Mouse (Mus musculus) heart, adult 18-20 months (tissue): ENCODE measurements around the gene Ank2. TPM values are rescaled to one million over a fixed set of nuclear protein-coding genes. Genes with fewer than 3 reads are reported as not detected.
"Not testable (repeated sequence)": the region's sequence is repeated elsewhere in the genome, so short reads cannot be mapped to it uniquely, and the experiment has no call there.

ENCODE experiments used
- DNase-seq, 2 experiments: peaks; one replicate each; pipeline ENCODE4 v3.0.0; 2021 to 2022; ENCODE audit warnings: mixed read lengths in 1 of 2
- total RNA-seq, 2 experiments: library from RNA; stranded (reverse); gene quantifications; 2 replicates each; pipeline ENCODE4 v1.2.3; 2021

Ank2 gene
- total RNA-seq, 2 experiments from 2014 or later: 310 to 323 TPM

DNA sequence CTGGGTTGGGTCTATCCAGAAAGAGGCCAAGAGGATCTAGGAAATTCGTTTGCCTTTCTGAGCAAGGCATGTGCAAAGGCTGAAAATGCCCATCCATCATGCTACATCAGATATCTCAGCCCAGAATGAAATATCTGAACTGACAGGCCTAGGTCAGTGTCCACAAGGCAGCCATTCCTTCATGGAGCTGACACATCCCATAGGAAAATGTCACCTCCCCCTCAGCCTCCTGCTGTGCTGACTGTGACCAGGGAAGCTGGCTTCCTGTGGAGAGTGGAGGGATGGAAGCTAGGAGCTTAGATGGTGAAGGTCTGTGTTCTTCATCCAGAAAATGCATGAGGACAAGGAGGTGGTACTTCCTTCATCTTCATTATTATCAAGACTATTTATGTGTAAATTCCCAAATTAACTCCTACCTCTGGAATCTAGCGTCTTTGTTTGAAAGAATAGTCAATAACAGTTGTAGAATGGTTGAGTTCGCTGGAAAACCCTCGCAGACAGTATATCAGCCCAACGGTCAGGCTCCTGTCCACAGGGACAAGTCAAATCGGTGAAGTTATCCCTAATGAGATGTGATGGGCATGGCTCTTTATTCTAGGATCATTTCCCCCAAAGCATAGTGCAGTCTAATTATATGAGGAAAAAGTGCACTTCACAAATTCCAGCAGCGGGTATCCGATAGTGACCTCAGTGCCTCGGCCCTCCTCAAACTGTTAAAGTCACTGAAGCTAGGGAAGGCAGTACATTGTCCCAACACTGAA is 148.4 kb downstream of the Ank2 start:
- DNase-seq: no peak

DNA sequence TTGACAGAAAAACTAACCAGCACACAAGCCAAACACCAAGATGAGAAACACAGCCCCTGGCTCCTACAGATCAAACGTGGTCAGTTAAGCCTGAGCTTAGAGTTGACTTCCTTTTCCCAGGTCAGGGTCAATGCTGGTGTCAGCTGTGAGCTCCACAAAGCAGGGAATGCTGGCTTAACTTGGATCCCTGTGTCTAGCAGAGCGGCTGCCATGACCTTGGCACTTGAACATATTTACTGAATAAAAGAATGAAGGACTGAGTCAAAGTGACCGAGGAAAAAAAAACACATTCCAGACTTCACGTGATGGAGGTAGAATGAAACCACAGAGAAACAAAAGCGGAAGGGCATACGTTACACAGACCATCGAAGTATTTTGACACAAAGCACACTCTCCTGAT is 150.2 kb downstream of the Ank2 start:
- no peak for DNase-seq

DNA sequence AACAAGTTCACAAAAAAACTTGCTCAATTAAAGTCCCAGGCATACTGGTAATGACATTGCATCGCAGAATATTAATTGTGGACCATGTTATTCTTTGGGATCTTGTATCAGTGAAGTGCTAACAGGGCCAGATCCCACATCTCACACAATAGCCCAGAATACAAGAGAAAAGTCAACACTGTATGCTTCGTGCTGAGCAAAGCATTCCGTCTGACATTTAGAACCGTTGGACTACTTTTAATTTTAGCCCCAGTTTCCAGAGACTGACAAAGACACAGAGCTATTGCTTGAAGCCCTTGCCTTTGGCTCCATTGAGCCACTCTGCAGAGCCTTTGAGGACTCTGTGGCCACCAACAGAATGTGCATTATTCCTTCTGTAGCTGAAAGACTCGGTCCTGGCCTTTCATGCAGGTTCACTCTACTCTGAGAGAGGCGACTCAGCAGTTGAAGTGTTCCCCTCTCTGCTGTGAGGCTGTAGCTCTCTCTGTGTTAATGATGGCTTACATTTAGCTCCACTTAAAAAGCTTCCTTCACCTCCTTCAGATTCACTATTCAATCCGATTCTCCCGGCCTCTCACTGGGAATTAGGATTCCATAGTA is 153.2 kb downstream of the Ank2 start:
- no peak for DNase-seq

DNA sequence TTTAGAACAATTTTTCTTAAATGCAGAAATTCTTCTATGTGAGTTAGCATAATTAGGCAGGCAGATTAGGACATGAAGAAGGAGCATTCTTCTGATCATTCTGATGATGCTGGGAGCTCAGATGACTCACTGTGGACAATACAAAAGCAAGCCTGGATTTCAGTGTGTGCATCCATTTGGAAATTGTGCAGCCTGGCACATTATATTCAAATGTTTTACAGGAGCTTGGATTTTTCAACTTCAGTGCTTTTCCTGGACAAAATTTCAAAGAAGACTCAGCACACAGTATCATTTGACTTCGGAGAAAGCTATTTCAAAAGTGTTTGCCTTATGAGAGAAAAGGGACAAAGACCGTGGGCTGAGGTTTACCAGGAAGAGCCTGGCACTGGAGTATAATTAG is 157.8 kb downstream of the Ank2 start:
- no peak for DNase-seq

DNA sequence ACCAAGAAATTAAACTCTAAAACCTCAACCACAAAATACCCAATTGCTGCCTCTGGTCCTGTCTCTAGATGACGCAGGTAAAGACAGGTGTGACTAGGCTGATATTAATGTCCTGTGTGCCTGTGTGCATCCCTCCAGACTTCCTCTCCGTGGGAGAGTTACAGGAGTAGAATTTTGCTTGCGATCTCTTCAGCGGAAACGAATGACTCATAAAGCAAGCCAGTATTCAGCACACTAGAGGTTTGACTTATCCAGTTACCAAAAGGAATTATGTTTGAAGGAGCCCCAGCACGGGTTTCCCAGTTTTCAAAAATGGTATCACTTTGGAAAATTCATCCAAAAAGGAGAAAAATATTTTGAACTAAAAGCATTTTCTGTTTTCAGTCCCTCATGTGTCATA is 164.3 kb downstream of the Ank2 start:
- no peak for DNase-seq

DNA sequence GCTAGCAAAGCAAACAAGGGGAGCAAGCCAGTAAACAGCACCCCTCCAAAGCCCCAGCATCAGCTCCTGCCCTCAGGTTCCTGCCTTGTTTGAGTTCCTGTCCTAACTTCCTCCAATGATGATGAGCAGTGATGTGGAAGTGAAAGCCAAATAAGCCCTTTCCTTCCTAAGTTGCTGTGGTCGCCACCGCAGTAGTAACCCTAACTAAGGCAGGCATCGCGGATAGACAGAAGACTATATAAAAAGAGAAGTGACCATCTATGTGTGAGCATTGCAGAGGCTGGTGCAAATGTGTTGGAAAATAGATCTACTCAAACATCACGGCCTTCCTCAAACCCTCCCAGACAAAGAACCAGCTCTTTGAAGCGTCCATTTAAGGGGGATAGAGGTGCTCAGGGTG is 167.6 kb downstream of the Ank2 start:
- no peak for DNase-seq

DNA sequence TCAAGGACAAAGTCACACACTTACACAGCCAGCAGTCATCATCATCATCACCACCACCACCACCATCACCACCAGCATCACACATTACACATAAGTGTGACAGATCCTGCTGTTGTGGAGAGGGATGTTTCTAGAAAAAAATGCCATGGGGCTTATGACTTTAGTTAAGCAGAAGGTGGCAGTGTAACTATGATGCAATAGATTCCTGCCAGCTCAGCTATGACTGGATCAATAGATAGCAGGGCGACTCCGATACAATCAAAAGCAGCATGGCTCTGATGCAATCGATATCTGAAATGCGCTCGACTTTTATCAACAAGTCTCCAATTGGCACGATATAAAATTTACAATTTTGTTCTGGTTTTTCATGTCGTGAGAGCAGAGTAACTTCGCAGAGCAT is 172.8 kb downstream of the Ank2 start:
- DNase-seq: no peak

DNA sequence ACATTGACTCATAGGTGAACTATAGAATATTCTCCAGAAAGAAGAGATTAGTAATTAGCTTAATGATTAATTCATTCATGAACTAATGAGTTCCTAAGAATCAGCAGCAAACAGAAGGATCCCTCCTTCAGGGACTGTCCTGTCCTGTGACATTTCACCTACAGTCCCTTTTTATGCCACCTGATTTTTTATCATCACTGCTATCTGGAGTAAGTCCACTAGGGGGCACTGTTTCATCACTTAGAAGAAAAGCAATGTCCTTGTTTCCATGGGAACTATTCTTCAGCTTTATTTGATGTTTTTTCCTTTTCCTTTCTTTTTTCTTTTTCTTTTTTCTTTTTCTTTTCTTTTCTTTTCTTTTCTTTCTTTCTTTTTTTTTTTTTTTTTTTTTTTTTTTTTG is 176.3 kb downstream of the Ank2 start:
- peak; percentile 30 to 75 for DNase-seq

DNA sequence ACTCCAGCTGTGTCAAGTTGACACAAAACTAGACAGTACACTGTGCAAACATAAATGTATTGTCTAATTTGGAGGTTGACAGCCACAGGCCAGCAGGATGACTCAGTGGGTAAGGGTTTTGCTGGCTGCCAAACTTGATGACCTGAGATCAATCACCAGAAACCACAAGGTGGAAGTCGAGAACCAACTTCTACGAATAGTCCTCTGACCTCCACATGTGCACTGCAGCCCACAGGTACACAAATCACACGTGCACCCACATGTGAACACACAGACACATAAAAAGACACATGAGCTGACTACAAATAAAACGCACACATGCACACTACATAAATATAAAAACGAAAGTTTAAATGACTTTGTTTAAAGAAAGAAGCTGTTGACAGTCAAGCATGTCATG is 177.5 kb downstream of the Ank2 start:
- DNase-seq: no peak

DNA sequence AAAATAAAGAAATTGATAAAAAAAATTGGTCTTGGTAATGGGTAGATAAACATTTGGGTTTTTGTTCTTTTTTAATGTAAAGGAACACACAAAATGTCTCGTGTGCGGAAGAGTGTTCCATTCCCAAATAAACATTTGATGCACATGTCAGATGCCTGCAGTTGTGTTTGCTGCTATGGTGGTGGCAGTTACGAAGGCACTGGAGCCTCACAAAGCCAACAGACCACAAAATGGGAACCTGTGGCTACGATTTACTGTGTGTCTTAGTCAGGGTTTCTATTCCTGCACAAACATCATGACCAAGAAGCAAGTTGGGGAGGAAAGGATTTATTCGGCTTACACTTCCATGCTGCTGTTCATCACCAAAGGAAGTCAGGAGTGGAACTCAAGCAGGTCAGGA is 178.1 kb downstream of the Ank2 start:
- not testable (repeated sequence) for DNase-seq

DNA sequence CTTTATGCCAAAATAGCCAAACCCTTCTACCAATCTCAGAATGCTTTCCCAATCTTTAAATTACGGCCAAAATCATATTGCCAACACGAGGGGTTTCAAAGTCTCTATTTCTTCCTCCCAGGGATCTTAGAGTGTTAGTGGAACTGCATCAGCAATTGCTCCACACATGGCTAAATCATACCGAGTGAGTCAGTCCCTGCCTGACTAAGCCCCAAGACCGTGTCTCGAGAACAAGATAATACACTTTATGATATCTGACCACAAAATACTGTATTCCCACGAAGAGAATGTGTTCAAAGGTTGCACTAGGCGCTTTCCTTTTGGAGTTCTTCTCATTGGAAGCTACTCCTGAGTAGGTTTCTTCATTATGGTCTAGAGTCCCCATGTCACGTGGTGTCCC is 178.8 kb downstream of the Ank2 start:
- no peak for DNase-seq

DNA sequence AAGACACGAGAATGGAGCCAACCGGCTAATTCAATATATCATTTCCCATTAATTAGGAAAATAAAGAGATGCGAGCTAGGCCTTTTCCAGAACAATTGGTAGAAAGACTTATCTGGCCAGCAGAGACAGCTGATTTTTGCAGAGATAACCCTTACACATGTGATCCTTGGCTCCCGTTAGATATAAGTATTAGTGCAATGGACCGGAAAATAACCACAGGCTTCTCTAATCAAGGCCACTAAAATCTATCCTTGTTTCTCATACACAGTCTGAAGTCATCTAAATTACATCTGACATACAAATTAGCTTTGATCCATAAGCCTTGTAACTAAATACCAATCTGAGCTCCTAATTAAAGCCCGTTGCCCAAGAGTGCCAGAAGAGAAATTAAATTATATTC is 181.5 kb downstream of the Ank2 start:
- no peak for DNase-seq

DNA sequence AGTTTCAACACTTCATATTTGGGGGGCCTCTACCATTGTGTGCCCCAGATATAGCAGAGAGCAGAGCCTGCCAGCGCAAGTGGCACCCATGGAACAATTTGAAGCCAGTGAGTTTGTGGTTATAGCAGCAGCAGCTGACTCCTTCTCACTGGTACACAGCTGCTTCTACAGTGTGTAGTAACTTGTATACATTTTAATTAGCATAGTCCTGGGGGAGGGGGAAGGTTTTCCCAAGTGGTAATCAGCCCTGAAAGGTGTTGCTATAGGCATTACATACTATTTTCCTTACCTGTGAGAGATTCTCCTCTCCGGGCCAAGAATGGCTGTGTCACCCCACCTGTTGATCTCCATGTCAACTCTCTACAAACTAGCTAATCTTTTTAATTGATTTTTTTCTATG is 182.4 kb downstream of the Ank2 start:
- no peak for DNase-seq

DNA sequence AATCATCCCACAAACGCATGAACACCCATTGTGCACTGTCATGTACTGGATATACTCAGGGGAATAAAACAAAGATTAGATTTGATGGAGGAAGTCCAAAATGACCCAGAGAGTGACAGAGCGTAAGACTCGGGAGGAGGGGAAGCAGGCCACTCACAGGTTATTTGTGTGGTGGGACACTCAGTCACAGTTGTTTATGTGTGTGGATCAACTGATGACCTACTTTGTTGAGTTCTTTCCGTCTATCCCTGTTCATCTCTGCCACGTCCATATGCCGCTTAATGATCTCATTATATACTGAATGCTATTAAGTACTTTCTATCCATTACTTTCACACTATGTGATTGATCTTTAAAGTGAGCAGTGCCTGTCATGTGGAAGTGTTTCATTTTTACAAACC is 187.6 kb downstream of the Ank2 start:
- no peak for DNase-seq

DNA sequence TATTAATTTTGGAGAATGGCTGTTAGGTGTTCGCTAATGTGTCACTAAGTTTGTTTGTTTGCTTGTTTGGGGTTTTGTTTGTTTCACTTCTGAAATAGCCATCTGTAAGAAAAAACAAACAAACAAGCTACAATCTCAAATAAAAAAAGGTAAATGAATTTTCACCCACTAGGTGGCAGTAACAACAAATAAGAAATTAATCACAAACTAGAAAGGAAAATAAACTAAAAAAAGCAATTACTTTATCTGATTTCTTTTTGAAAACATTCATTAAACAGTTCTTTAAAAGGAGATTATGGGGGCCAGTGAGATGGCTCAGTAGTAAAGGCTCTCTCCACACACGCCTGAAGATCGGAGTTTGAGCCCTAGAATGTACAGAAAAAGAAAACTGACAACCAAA is 189.1 kb downstream of the Ank2 start:
- DNase-seq: no peak

DNA sequence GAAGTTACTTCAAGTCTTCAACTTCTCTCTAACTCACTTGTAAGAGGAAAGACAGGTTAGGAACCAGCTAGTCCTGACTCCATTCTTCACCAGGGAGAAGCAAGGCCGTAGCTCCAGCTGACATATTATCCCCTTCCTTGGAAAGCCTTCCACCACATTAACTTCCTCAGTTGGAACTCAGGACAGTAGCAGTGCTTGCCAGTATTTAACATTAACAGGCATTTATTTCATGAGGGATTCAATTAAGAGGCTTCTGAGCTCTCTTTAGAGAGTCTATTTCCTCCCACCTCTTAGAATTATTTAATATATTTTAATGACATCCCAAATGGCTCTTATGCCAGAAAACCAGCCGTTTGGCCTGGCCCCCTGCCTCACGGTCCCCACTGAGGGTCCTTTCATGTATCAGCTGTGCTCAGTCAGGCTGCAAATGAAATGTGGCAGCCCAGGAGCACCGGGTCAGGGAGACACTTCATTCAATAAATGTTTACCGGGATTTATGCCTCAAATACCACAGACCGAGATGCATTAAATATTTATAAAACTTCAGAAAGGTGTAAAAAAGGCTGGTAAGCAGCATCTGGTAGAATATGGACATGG is 195.1 kb downstream of the Ank2 start:
- DNase-seq: no peak

DNA sequence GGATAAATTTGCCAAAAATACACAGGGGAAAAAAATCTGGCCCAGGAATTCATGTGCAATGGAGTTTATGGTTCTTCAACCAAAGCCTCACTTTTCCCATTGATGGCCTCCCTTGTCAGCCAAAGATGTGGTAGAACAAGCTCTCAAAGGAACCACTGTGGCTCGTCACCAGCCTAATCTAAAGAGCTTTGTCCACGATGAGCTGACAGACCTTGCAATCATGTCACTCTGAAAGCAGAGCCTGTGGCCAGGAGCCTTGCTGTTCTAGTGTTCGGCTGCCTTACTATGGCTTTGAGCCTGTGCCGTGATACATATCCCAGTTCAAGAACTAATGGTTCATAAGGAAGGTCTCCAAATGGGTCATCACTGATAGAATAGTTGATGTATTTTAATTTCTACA is 196.1 kb downstream of the Ank2 start:
- no peak for DNase-seq

DNA sequence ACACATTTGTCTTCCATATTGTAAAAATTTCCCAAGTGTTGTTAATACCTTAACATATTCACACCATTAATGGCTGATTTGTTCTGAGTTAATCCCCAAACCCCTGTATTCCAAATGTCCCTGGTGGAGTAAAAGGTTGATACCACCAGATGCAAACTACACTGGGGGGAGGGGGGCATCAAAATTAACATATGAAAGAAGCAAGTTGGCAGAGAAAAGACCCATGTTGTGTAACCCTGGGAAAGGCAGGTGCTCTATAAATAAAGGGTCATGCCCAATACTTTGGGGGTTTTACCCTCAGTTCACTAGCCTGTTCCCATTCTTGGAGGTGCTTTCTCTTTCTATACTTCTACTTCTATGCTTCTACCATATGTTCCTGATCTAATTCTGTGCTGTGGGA is 198.4 kb downstream of the Ank2 start:
- no peak for DNase-seq

DNA sequence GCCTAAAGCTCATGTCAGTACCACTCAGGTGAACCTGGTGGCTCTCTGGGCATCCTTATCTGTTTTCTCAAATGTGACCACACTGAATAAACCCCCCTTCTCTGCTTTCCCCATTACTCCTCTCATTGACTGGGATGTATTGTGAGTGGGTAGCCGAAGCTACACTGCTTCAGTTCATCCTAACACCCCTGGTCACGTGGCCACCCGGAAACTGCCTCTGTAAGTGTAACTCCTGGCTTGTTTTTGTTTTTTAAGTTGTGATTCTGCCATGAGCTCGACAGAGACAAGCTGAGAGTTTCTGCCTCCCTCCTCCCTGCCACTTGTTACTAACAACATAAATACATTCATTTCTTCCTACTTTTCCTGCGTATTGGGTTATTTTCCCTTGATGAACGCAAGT is 203.2 kb downstream of the Ank2 start:
- no peak for DNase-seq

DNA sequence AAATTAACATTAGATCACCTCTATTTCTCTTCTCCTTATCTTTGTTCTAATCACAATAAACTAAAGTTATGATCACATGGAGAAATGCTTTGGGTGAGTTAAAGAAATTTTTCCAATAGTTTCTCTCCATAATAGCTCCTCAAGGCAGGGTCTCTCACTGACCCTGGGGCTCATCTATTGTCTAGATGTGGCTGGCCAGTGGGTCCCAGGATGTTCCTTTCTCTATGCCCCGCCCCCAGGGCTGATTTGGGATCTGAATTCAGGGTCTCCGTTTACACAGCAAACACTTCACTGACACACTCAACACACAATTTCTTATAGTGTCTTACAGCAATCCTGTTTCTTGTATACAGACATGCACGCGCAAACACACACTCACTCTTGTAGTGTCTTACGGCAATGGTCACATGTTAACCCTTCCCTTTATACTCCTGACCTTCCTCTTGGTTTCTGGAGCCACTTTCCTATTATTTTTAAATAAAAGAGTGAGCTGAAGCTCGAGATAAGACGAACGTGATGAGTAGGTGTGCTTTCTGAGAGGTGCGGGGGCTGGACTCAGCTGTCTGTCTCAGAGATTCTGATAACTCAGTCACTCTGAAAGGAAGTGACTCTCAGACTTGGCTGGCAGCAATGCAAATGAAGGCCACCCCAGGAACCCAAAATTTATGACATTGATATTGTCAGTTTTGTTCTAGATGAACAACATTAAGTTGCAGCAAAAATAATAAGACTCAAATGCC is 204.4 kb downstream of the Ank2 start:
- no peak for DNase-seq

DNA sequence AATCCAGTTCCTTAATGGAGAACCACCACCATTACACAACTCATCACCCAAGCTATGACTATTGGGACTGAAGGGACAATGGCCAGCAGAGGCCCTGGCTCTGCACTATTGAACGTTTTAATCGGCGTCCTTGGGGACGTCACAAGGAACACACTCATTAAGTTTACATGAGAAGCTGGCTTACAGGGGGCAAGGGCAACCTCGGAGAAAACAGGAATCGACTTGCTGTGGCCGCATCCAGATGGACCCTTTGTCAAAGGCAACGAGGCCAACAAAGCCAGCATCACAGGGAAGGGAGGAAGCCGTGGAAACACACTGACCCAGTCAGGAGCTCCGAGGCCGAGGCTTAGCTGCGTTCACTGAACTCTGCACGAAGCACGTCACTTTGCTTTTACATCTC is 205.1 kb downstream of the Ank2 start:
- no peak for DNase-seq

DNA sequence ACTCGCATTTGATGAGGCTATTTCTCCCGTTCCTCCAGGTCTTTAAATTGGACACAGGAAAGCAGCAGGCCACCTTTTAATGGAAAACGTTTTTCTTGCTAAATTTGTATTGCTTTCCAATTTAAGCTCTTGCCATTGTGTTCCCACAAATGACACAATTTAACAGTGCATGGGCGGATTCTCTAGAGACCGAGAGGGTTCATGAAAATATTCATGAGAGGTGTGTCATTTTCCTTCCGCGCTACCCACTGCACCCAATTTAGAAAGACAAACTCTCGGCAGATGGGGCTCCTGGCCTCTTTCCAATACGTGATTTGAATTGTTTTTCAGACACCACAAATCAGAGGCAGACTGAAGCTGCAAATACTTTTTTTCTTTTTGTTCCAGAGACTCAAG is 205.7 kb downstream of the Ank2 start:
- DNase-seq: no peak

DNA sequence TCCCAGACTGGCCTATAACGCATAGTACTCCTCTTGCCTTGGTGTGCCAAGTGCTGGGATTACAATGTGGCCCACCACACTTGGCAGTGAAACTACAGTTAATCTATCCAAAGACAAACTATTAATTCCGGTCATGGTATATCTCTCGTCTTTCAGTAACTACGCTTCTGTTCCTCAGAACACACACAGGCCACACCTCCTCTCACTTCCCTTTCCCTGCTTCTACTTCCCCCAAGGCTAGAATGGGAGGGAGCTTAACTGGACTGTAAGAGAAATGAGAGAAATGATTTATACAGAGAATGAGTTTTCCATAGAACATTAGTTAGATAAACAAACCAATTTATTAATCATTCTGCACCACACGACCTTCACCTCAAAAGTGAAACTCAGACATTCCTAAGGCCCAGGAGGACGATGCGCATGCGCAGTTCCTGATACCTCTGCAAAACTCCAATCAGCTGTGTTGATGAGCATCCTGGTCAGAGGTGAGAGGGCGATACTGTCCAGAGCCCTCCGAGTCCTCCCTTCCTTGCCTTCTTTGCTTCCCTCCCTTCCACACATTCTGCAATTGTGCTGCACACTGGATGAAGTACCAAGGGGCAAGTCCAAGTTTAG is 206.2 kb downstream of the Ank2 start:
- DNase-seq: peak in 1 of 2 experiments; percentile 12
